Mouse (Mus musculus) hindbrain, embryonic 12.5 days (tissue): ENCODE results near the gene Cby1. TPM values are rescaled to one million over a fixed set of nuclear protein-coding genes. Genes with fewer than 3 reads are reported as not detected.

ENCODE experiments used
- ATAC-seq: fragments of 200-750 bp; cut with Nextera tagmentation; 2 replicates; pipeline ENCODE4 v1.8.0; 2017; ENCODE audit warnings: moderate TSS enrichment; ENCODE audit not compliant: low FRiP score
- H3K27ac ChIP-seq: fragments of 300-500 bp; sonication (generic); 2 replicates; pipeline ENCODE4 v1.5.1; 2016; ENCODE audit warnings: mild to moderate bottlenecking
- H3K27me3 ChIP-seq: fragments of 300-500 bp; sonication (generic); 2 replicates; pipeline ENCODE4 v1.6.1; 2016; ENCODE audit warnings: mild to moderate bottlenecking
- H3K36me3 ChIP-seq: fragments of 300-500 bp; sonication (generic); 2 replicates; pipeline ENCODE4 v1.6.1; 2016; ENCODE audit warnings: mild to moderate bottlenecking
- H3K4me1 ChIP-seq: fragments of 300-500 bp; sonication (generic); 2 replicates; pipeline ENCODE4 v1.6.1; 2016
- H3K4me2 ChIP-seq: fragments of 300-500 bp; sonication (generic); replicated peaks from 2 replicates; pipeline ENCODE4 v1.6.1; 2016; ENCODE audit warnings: mild to moderate bottlenecking
- H3K4me3 ChIP-seq: fragments of 300-500 bp; sonication (generic); 2 replicates; pipeline ENCODE4 v1.5.1; 2016; ENCODE audit warnings: mild to moderate bottlenecking
- H3K9ac ChIP-seq: fragments of 300-500 bp; sonication (generic); 2 replicates; pipeline ENCODE4 v1.6.1; 2016; ENCODE audit warnings: mild to moderate bottlenecking, moderate library complexity
- H3K9me3 ChIP-seq: fragments of 300-500 bp; sonication (generic); replicated peaks from 2 replicates; pipeline ENCODE4 v1.6.1; 2016; ENCODE audit warnings: mild to moderate bottlenecking
- WGBS: fragments of 180-500 bp; shearing (Covaris S2); methylation state at CpG from one replicate; pipeline ENCODE4 v1.1.7; 2016; 5-methylcytosine and 5-hydroxymethylcytosine counted together
- polyA plus RNA-seq: library from polyadenylated mRNA; unstranded; fragments of >200 nt; fragmentation: Nextera tagmentation; extraction: Ambion mirVana; gene quantifications from 2 replicates; pipeline ENCODE4 v1.2.1, GENCODE M21; 2016

The Cby1 gene
- polyA plus RNA-seq, 1 experiment from 2014 or later = 69.0 TPM

GRCm38 (mm10) chr15:79683707-79684465 lies 24.9 kb downstream of the Cby1 start:
- H3K27ac ChIP-seq = no peak overlapping the region
- H3K4me3 ChIP-seq = peak overlapping the region; percentile 95
- WGBS = 81% methylated on average over 19 of the region's 19 CpGs
- ATAC-seq = no peak
- no peaks in the 10 kb centered on the region for H3K27me3 ChIP-seq
- peak overlapping the region; percentile 80 for H3K4me2 ChIP-seq
- H3K36me3 ChIP-seq = no peaks in the 10 kb centered on the region
- H3K4me1 ChIP-seq = peaks cover 52% of the 10 kb centered on the region
- no peaks in the 10 kb centered on the region for H3K9me3 ChIP-seq
- peak overlapping the region; percentile 97 for H3K9ac ChIP-seq

- Histone ChIP-seq H3K9me3 (no peaks in the 10 kb centered on the region), H3K27ac (no peak overlapping the region), H3K27me3 (no peaks in the 10 kb centered on the region), H3K9ac (peak overlapping the region; percentile 97), H3K4me1 (peaks cover 55% of the 10 kb centered on the region), H3K4me2 (peak overlapping the region; percentile 80), H3K36me3 (no peaks in the 10 kb centered on the region), H3K4me3 (peak overlapping the region; percentile 95)
- no peak for ATAC-seq
- WGBS = 88% methylated on average over 6 of the region's 6 CpGs
These were observed 25.6 kb downstream of the Cby1 start for GRCm38 (mm10) chr15:79684616-79685015.

GRCm38 (mm10) chr15:79685141-79685641 lies 26.2 kb downstream of the Cby1 start:
- no peaks in the 10 kb centered on the region for H3K9me3 ChIP-seq
- H3K27ac ChIP-seq = no peak overlapping the region
- H3K27me3 ChIP-seq = no peaks in the 10 kb centered on the region
- ATAC-seq = no peak
- WGBS = 54% methylated on average over 6 of the region's 6 CpGs
- H3K36me3 ChIP-seq = no peaks in the 10 kb centered on the region
- peak overlapping the region; percentile 80 for H3K4me2 ChIP-seq
- H3K4me1 ChIP-seq = peaks cover 61% of the 10 kb centered on the region
- peak overlapping the region; percentile 95 for H3K4me3 ChIP-seq
- peak overlapping the region; percentile 97; the same call in 1 of the 2 replicates for H3K9ac ChIP-seq

GRCm38 (mm10) chr15:79686046-79686869 lies 27.3 kb downstream of the Cby1 start:
- no peaks in the 10 kb centered on the region for H3K27me3 ChIP-seq
- H3K4me2 ChIP-seq = peak overlapping the region; percentile 80
- H3K9me3 ChIP-seq = no peaks in the 10 kb centered on the region
- peak overlapping the region; percentile 97 for H3K9ac ChIP-seq
- no peak for ATAC-seq
- no peak overlapping the region for H3K27ac ChIP-seq
- WGBS = 17% methylated on average over 15 of the region's 15 CpGs
- H3K36me3 ChIP-seq = no peaks in the 10 kb centered on the region
- peaks cover 61% of the 10 kb centered on the region for H3K4me1 ChIP-seq
- H3K4me3 ChIP-seq = peak overlapping the region; percentile 95

- H3K4me1 ChIP-seq = peaks cover 66% of the 10 kb centered on the region
These were observed 28.2 kb downstream of the Cby1 start for GRCm38 (mm10) chr15:79687175-79687574.

GRCm38 (mm10) chr15:79687646-79688267 lies 28.8 kb downstream of the Cby1 start, which contains the start of gene Josd1:
TSS of gene Josd1 (minus strand) at chr15:79687919.
- peak; percentile 47 for ATAC-seq
- H3K4me1 ChIP-seq = peaks cover 66% of the 10 kb centered on the region
- H3K36me3 ChIP-seq = no peaks in the 10 kb centered on the region
- H3K27ac ChIP-seq = peak within 1 kb of the TSS; percentile 87
- no peaks in the 10 kb centered on the region for H3K27me3 ChIP-seq
- peak within 1 kb of the TSS; percentile 97 for H3K9ac ChIP-seq
- no peaks in the 10 kb centered on the region for H3K9me3 ChIP-seq
- under 1% methylated on average over 68 of the region's 72 CpGs for WGBS
- H3K4me3 ChIP-seq = peak within 1 kb of the TSS; percentile 95
- peak within 1 kb of the TSS; percentile 80 for H3K4me2 ChIP-seq

More at GRCm38 (mm10) chr15:79687175-79687574, 28.2 kb downstream of the Cby1 start:
- 0% methylated on average over 27 of the region's 33 CpGs for WGBS
- Histone ChIP-seq H3K9ac (peak overlapping the region; percentile 97), H3K27ac (peak overlapping the region; percentile 87), H3K4me3 (peak overlapping the region; percentile 95), H3K27me3 (no peaks in the 10 kb centered on the region), H3K36me3 (no peaks in the 10 kb centered on the region), H3K4me2 (peak overlapping the region; percentile 80), H3K9me3 (no peaks in the 10 kb centered on the region)
- ATAC-seq = no peak

- peak overlapping the region; percentile 87 for H3K27ac ChIP-seq
- H3K4me1 ChIP-seq = peaks cover 66% of the 10 kb centered on the region
These were observed 29.4 kb downstream of the Cby1 start for GRCm38 (mm10) chr15:79688268-79688956.

GRCm38 (mm10) chr15:79689662-79690425 lies 30.8 kb downstream of the Cby1 start:
- 0 out of 2 replicates have a peak overlapping the region, but pooled peaks have one; percentile 36 for H3K27ac ChIP-seq
- no peaks in the 10 kb centered on the region for H3K9me3 ChIP-seq
- H3K4me2 ChIP-seq = peak overlapping the region; percentile 90
- 0 out of 2 replicates have a peak, but pooled peaks cover 4% of the 10 kb centered on the region for H3K36me3 ChIP-seq
- no peaks in the 10 kb centered on the region for H3K27me3 ChIP-seq
- no peak for ATAC-seq
- H3K4me1 ChIP-seq = peaks cover 55% of the 10 kb centered on the region
- 17% methylated on average over 24 of the region's 24 CpGs for WGBS
- H3K4me3 ChIP-seq = peak overlapping the region; percentile 93
- no peak overlapping the region for H3K9ac ChIP-seq

More at GRCm38 (mm10) chr15:79688268-79688956, 29.4 kb downstream of the Cby1 start:
- no peak for ATAC-seq
- peak overlapping the region; percentile 95 for H3K4me3 ChIP-seq
- H3K9ac ChIP-seq = peak overlapping the region; percentile 97; the same call in 1 of the 2 replicates
- H3K4me2 ChIP-seq = peak overlapping the region; percentile 80
- no peaks in the 10 kb centered on the region for H3K36me3 ChIP-seq
- no peaks in the 10 kb centered on the region for H3K9me3 ChIP-seq
- 6% methylated on average over 8 of the region's 8 CpGs for WGBS
- H3K27me3 ChIP-seq = no peaks in the 10 kb centered on the region

GRCm38 (mm10) chr15:79690426-79691022 lies 31.5 kb downstream of the Cby1 start, which contains the start of gene Gtpbp1:
TSS of gene Gtpbp1 (plus strand) at chr15:79690845.
- H3K27ac ChIP-seq = peak within 1 kb of the TSS; percentile 94
- peak within 1 kb of the TSS; percentile 90 for H3K4me2 ChIP-seq
- H3K4me1 ChIP-seq = peaks cover 48% of the 10 kb centered on the region
- WGBS = under 1% methylated on average over 45 of the region's 45 CpGs
- ATAC-seq = peak; percentile 97
- H3K9ac ChIP-seq = peak within 1 kb of the TSS; percentile 81
- H3K4me3 ChIP-seq = peak within 1 kb of the TSS; percentile 93
- no peaks in the 10 kb centered on the region for H3K27me3 ChIP-seq
- 0 out of 2 replicates have a peak, but pooled peaks cover 5% of the 10 kb centered on the region for H3K36me3 ChIP-seq
- no peaks in the 10 kb centered on the region for H3K9me3 ChIP-seq

GRCm38 (mm10) chr15:79691023-79691508 lies 32.1 kb downstream of the Cby1 start:
- Histone ChIP-seq H3K27me3 (no peaks in the 10 kb centered on the region), H3K4me1 (peaks cover 43% of the 10 kb centered on the region), H3K9ac (peak overlapping the region; percentile 81), H3K4me3 (peak overlapping the region; percentile 93), H3K36me3 (0 out of 2 replicates have a peak, but pooled peaks cover 7% of the 10 kb centered on the region), H3K9me3 (no peaks in the 10 kb centered on the region), H3K27ac (peak overlapping the region; percentile 94), H3K4me2 (peak overlapping the region; percentile 90)
- ATAC-seq = peak; percentile 44
- under 1% methylated on average over 52 of the region's 53 CpGs for WGBS
